Mouse (Mus musculus) hindbrain, embryonic 14.5 days (tissue): ENCODE data around the gene Scarf2. TPM values are rescaled to one million over a fixed set of nuclear protein-coding genes. Genes with fewer than 3 reads are reported as not detected.

ENCODE experiments used
- ATAC-seq: fragments of 200-750 bp; cut with Nextera tagmentation; 2 replicates; pipeline ENCODE4 v1.8.0; 2017; ENCODE audit warnings: moderate number of reproducible peaks, mild to moderate bottlenecking, moderate TSS enrichment, moderate library complexity; ENCODE audit not compliant: low FRiP score
- DNase-seq: peaks from one replicate; pipeline ENCODE4 v3.0.0-alpha.2; 2015; ENCODE audit warnings: low spot score
- H3K27ac ChIP-seq: fragments of 300-500 bp; sonication (generic); 2 replicates; pipeline ENCODE4 v1.5.1; 2014; ENCODE audit warnings: mild to moderate bottlenecking, moderate library complexity
- H3K27me3 ChIP-seq: fragments of 300-500 bp; sonication (generic); 2 replicates; pipeline ENCODE4 v1.6.1; 2014; ENCODE audit warnings: mild to moderate bottlenecking, low read length, mixed read lengths; ENCODE audit not compliant: control insufficient read depth, insufficient read depth
- H3K36me3 ChIP-seq: fragments of 300-500 bp; sonication (generic); replicated peaks from 2 replicates; pipeline ENCODE4 v1.6.1; 2014; ENCODE audit not compliant: control insufficient read depth, insufficient read depth
- H3K4me1 ChIP-seq: fragments of 300-500 bp; sonication (generic); replicated peaks from 2 replicates; pipeline ENCODE4 v1.6.1; 2014; ENCODE audit warnings: antibody characterized with exemption, low read length, mixed read lengths; ENCODE audit not compliant: control insufficient read depth, insufficient read depth
- H3K4me2 ChIP-seq: fragments of 300-500 bp; sonication (generic); replicated peaks from 2 replicates; pipeline ENCODE4 v1.6.1; 2014; ENCODE audit warnings: mild to moderate bottlenecking, moderate library complexity
- H3K4me3 ChIP-seq: fragments of 300-500 bp; sonication (generic); replicated peaks from 2 replicates; pipeline ENCODE4 v1.5.1; 2014; ENCODE audit warnings: mild to moderate bottlenecking, low read length
- H3K9ac ChIP-seq: fragments of 300-500 bp; sonication (generic); 2 replicates; pipeline ENCODE4 v1.6.1; 2014
- H3K9me3 ChIP-seq: fragments of 300-500 bp; sonication (generic); 2 replicates; pipeline ENCODE4 v1.6.1; 2016; ENCODE audit warnings: low read length; ENCODE audit not compliant: control insufficient read depth
- whole genome bisulfite sequencing: fragments of 180-500 bp; shearing (Covaris S2); extraction: QIAGEN DNeasy Blood & Tissue Kit; methylation state at CpG from one replicate; pipeline ENCODE4 v1.1.7; 2014; 5-methylcytosine and 5-hydroxymethylcytosine counted together
- polyA plus RNA-seq: library from polyadenylated mRNA; unstranded; fragments of >200 nt; fragmentation: Nextera tagmentation; extraction: Ambion mirVana; gene quantifications from 2 replicates; pipeline ENCODE4 v1.2.1, GENCODE M21; 2014

Gene Scarf2
- polyA plus RNA-seq, 1 experiment from 2014 or later: 3.4 TPM

GRCm38 (mm10) chr16:17764108-17764511, 33.0 kb upstream of the Scarf2 start:
- H3K4me1 ChIP-seq: peaks cover 17% of the 10 kb centered on the region; the same call in 1 of the 2 replicates
- no peak for DNase-seq
- H3K36me3 ChIP-seq: peaks cover 45% of the 10 kb centered on the region
- H3K27me3 ChIP-seq: no peaks in the 10 kb centered on the region
- H3K27ac ChIP-seq: no peak overlapping the region
- H3K9me3 ChIP-seq: no peaks in the 10 kb centered on the region
- no peak overlapping the region for H3K4me3 ChIP-seq
- no peak overlapping the region; the same call in 1 of the 2 replicates for H3K9ac ChIP-seq
- 92% methylated on average over 4 of the region's 4 CpGs for WGBS
- no peak for ATAC-seq
- no peak overlapping the region for H3K4me2 ChIP-seq

DNA sequence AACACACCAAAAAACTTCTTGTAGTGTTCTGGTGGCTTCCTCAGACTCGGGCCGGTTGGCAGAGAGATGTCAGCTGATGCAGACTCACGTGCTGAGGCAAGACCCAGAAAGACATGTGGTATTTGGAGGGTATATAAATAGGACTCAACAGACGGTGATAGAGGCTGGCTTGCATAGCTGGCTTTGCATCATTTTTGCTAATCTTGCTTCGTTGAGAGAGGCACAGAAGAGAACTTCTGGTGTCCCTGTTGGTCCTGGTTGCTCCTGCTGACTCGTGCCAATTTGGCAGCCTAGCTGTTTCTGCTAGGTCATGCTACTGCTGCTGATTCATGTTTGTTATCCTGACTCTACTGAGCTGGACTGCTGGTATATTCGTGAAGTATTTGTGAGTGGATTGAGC, 28.2 kb upstream of the Scarf2 start:
- no peak for DNase-seq
- Histone ChIP-seq H3K27ac (no peak overlapping the region), H3K27me3 (no peaks in the 10 kb centered on the region), H3K4me1 (peaks cover 6% of the 10 kb centered on the region; the same call in 1 of the 2 replicates), H3K9me3 (no peaks in the 10 kb centered on the region), H3K36me3 (peaks cover 75% of the 10 kb centered on the region), H3K4me3 (no peak overlapping the region), H3K4me2 (no peak overlapping the region), H3K9ac (no peak overlapping the region)
- WGBS: 90% methylated on average over 7 of the region's 7 CpGs
- ATAC-seq: no peak

DNA sequence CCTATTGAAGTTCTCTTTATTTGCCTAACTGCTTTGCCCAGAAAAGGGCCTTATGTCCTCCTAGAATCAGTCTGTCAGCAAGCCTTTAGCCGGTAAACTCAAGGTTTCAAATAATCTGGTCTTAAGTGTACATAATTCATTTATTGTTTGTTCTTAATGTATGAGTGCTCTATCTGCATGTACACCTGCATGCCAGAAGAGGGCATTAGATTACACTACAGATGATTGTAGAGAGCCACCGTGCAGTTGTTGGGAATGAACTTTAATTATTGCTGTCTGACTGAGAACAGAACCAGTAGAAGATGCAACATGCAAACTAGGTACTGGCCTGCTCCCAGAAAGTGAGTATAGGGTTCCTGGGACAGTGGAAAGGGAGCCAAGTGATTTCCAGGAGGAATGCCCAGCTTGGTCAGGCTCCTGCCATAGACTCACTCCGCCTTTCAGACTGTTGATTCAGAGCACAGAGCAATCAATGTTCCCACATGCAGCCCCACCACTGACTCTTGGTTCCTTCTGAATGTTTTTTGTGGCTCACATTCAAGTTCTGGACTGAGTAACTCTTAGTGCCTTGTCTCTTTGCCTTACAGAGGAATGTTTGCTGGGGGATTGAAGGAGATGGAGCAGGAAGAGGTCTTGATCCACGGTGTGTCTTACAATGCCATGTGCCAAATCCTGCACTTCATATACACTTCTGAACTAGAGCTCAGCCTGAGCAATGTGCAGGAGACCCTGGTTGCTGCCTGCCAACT, 25.8 kb upstream of the Scarf2 start:
- DNase-seq (no peak), ATAC-seq (no peak)
- peaks cover 70% of the 10 kb centered on the region for H3K36me3 ChIP-seq
- H3K9me3 ChIP-seq: no peaks in the 10 kb centered on the region
- no peak overlapping the region for H3K9ac ChIP-seq
- 76% methylated on average over 4 of the region's 4 CpGs for WGBS
- H3K4me1 ChIP-seq: no peaks in the 10 kb centered on the region
- no peak overlapping the region for H3K27ac ChIP-seq
- no peaks in the 10 kb centered on the region for H3K27me3 ChIP-seq
- no peak overlapping the region for H3K4me3 ChIP-seq
- H3K4me2 ChIP-seq: no peak overlapping the region

- Histone ChIP-seq H3K27ac (no peak overlapping the region), H3K9me3 (no peaks in the 10 kb centered on the region), H3K9ac (no peak overlapping the region), H3K36me3 (peaks cover 60% of the 10 kb centered on the region), H3K4me1 (no peaks in the 10 kb centered on the region), H3K4me3 (no peak overlapping the region), H3K4me2 (no peak overlapping the region), H3K27me3 (no peaks in the 10 kb centered on the region)
- 71% methylated on average over 11 of the region's 11 CpGs for WGBS
- ATAC-seq: no peak
- DNase-seq: no peak
These were observed 20.3 kb upstream of the Scarf2 start for GRCm38 (mm10) chr16:17776828-17777227.

- no peak overlapping the region for H3K27ac ChIP-seq
- H3K27me3 ChIP-seq: no peaks in the 10 kb centered on the region
- H3K9ac ChIP-seq: no peak overlapping the region
- H3K4me3 ChIP-seq: no peak overlapping the region
- no peak for DNase-seq
- H3K9me3 ChIP-seq: no peaks in the 10 kb centered on the region
- no peak for ATAC-seq
- no peaks in the 10 kb centered on the region for H3K4me1 ChIP-seq
- peaks cover 56% of the 10 kb centered on the region for H3K36me3 ChIP-seq
- 90% methylated on average over 4 of the region's 4 CpGs for WGBS
- no peak overlapping the region for H3K4me2 ChIP-seq
These were observed 18.9 kb upstream of the Scarf2 start for GRCm38 (mm10) chr16:17778223-17778622.

DNA sequence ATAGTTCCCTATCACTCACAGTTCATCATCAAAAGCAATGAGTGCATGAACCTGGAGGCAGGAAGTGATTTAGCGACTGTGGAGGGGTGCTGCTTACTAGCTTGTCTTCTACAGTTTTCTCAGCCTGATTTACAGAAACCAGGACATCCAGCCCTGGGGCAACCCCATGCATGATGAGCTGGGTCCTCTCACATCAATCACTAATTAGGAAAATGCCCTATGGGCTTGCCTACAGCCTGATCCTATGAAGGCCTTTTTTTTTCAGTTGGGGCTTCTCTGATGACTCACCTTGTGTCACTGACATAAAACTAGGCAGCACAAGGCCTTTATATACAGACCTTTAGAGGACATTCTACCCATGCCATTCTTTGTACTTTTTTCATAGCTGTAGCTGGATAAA, 17.4 kb upstream of the Scarf2 start:
- no peaks in the 10 kb centered on the region for H3K9me3 ChIP-seq
- no peaks in the 10 kb centered on the region for H3K27me3 ChIP-seq
- DNase-seq (no peak), ATAC-seq (no peak)
- peaks cover 62% of the 10 kb centered on the region for H3K36me3 ChIP-seq
- H3K27ac ChIP-seq: no peak overlapping the region
- WGBS: 89% methylated on average over 1 of the region's 1 CpGs
- H3K4me2 ChIP-seq: no peak overlapping the region
- H3K9ac ChIP-seq: no peak overlapping the region
- no peaks in the 10 kb centered on the region for H3K4me1 ChIP-seq
- no peak overlapping the region for H3K4me3 ChIP-seq

- H3K4me2 ChIP-seq: no peak overlapping the region
- no peak overlapping the region for H3K4me3 ChIP-seq
- H3K36me3 ChIP-seq: peaks cover 73% of the 10 kb centered on the region
- 60% methylated on average over 3 of the region's 3 CpGs for WGBS
- H3K9me3 ChIP-seq: no peaks in the 10 kb centered on the region
- DNase-seq (no peak), ATAC-seq (no peak)
- no peak overlapping the region for H3K27ac ChIP-seq
- no peaks in the 10 kb centered on the region for H3K4me1 ChIP-seq
- H3K9ac ChIP-seq: no peak overlapping the region
- no peaks in the 10 kb centered on the region for H3K27me3 ChIP-seq
These were observed 11.7 kb upstream of the Scarf2 start for GRCm38 (mm10) chr16:17785337-17785736.

- no peak for DNase-seq
- peaks cover 25% of the 10 kb centered on the region for H3K27me3 ChIP-seq
- H3K9ac ChIP-seq: no peak overlapping the region
- H3K4me2 ChIP-seq: no peak overlapping the region
- WGBS: 74% methylated on average over 3 of the region's 3 CpGs
- 0 out of 2 replicates have a peak, but pooled peaks cover 9% of the 10 kb centered on the region for H3K4me1 ChIP-seq
- H3K27ac ChIP-seq: no peak overlapping the region
- H3K9me3 ChIP-seq: no peaks in the 10 kb centered on the region
- peaks cover 54% of the 10 kb centered on the region for H3K36me3 ChIP-seq
- no peak for ATAC-seq
- no peak overlapping the region for H3K4me3 ChIP-seq
These were observed 4.4 kb upstream of the Scarf2 start for GRCm38 (mm10) chr16:17792728-17793127.

DNA sequence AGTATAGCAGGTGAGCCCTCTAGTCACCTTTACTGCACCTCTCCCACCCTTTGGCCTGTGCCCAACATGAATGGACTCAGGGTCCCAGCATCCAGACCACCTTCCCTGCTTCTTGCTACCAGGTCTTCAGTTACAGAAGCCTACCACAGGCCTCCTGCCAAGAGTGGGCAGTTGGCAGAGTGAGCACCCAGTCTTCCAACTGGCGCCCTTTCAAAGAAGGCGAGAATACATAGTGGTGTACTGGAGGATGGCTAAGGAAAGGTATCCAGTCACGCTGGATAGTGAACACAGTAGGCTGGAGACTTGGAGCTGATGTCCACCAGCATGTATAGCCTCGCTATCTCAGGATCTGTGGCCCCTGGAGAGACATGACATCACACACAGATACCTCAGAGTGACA, 3.0 kb upstream of the Scarf2 start:
- WGBS: 83% methylated on average over 4 of the region's 4 CpGs
- no peak overlapping the region for H3K27ac ChIP-seq
- H3K4me1 ChIP-seq: 0 out of 2 replicates have a peak, but pooled peaks cover 9% of the 10 kb centered on the region
- no peak overlapping the region for H3K4me3 ChIP-seq
- no peaks in the 10 kb centered on the region for H3K9me3 ChIP-seq
- DNase-seq (no peak), ATAC-seq (no peak)
- H3K4me2 ChIP-seq: no peak overlapping the region
- H3K27me3 ChIP-seq: peaks cover 39% of the 10 kb centered on the region
- H3K9ac ChIP-seq: no peak overlapping the region
- H3K36me3 ChIP-seq: peaks cover 43% of the 10 kb centered on the region
